Mouse (Mus musculus) granulocyte monocyte progenitor cell, adult 5-6 weeks (primary cell): ENCODE results near the gene Sbno1. TPM values are rescaled to one million over a fixed set of nuclear protein-coding genes. Genes with fewer than 3 reads are reported as not detected.

ENCODE experiments used
- ATAC-seq: replicated peaks from 2 replicates; pipeline ENCODE4 v1.8.0; 2016; ENCODE audit warnings: mild to moderate bottlenecking, moderate TSS enrichment, inconsistent platforms; ENCODE audit not compliant: poor library complexity, severe bottlenecking
- total RNA-seq, 2 experiments: library from RNA; stranded (forward) in 1 of 2; stranded (reverse) in 1 of 2; fragments of 200-712, 200-1000 nt in 1 of 2; fragments of >200 nt in 1 of 2; fragmentation: Nextera tagmentation in 1 of 2; gene quantifications; 2 replicates each; pipeline ENCODE4 v1.2.3; 2014 to 2017

The Sbno1 gene
- total RNA-seq, 2 experiments from 2014 or later: 135 to 167 TPM

DNA sequence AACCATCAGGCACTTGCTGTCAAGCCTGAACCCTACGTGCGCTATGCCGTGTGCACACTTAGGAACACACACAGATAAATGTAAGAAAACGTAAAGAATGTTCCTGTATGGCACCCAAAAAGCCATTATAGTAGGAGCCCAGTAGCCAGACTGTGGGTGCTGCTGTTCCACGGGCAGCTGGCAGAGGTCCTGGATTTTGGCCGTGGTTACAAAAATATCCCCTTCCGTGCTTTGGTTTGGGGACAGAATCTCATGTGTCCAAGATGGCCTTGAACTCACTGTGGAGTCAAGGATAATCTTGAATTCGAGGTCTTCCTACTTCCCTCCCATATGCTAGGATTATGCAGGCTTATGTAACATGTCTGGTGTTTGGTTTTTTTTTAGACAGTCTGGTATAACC is 82.9 kb downstream of the Sbno1 start:
- ATAC-seq: no peak

DNA sequence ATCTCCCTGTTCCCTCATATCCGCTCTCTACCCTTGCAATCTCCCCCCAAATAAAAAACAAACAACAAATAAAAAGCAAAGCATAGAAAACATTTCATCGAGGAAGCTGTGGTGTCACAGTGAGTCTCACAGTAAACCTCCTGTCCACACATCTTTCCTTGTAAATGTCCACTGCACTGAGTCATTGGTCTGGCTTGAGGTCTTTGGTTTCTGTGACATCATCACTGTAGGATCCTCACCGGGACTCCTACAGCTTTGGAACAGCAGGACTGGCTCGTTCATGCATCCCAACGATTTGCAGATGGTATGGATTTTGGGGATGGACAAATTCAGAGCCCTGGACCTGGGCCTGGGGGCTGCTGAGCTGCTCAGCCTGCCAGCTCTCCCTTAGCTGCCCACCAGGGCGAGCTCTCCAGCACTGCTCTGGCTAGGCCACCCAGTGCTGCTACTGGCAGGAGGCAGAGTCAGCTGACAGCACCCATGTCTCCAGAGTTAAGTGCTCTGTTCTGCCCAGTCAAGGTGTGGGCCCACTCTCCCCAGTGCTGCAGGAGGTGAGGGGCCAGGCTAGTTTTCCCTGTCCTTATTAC is 84.0 kb downstream of the Sbno1 start:
- ATAC-seq: peak; percentile 37; the same call in 1 of the 2 replicates

DNA sequence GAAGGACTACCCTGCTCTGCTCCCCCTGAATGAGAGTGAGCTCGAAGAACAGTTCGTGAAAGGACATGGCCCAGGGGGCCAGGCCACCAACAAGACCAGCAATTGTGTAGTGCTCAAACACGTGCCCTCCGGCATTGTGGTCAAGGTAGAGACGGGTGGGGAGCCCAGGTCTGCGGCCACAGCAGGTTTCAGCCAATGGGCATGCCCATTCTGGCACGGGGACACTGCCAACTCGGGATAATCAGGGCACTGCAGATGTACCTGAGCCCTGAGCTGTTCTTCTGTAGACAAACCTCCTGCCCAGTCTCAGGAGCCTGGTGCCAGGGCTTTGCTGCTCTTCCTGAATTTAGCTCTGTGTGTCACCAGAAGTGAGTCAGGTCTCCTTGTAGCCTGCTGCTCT is 87.0 kb downstream of the Sbno1 start:
- ATAC-seq: no peak

DNA sequence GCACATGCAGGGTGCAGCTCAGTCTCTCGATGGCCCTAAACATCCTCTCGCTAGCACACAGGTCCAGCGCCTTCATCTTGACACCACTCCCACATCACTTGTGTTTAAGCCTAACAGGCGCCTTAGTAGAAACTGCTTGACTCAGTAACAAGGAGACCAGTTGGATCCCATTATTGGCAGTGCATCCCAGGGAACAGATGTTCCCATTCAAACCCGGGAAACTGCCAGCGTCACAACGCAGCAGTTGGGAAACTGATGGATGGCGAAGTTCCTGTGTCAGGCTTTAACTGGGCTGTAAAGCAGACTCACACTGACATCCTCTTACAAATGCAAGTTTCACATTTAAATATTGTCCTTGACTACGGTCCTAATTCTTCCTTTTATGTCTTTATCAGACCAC is 87.9 kb downstream of the Sbno1 start:
- no peak for ATAC-seq

- no peak for ATAC-seq
Observed at GRCm38 (mm10) chr5:124337103-124337502, 88.7 kb downstream of the Sbno1 start.

- ATAC-seq: no peak
Observed at GRCm38 (mm10) chr5:124334392-124334791, 91.4 kb downstream of the Sbno1 start.

DNA sequence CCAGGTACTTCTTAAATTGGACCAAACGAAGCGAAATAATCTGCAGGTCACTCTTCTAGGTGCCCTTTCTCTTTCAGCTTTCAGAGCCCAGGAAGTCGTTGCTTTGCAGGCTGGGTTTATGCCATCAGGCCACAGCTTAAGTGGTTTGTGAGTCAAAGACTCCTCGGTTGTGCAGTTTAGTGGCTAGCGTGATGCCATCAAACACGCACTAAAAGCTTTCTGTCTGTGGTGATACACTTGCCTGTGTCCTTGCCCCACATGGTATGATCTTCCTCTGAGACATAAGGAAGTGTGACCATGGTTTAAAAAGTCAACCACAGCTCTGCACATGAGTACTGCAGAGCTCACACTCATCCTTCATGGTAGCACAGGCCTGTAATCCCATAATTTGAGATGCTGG is 95.7 kb downstream of the Sbno1 start:
- no peak for ATAC-seq

DNA sequence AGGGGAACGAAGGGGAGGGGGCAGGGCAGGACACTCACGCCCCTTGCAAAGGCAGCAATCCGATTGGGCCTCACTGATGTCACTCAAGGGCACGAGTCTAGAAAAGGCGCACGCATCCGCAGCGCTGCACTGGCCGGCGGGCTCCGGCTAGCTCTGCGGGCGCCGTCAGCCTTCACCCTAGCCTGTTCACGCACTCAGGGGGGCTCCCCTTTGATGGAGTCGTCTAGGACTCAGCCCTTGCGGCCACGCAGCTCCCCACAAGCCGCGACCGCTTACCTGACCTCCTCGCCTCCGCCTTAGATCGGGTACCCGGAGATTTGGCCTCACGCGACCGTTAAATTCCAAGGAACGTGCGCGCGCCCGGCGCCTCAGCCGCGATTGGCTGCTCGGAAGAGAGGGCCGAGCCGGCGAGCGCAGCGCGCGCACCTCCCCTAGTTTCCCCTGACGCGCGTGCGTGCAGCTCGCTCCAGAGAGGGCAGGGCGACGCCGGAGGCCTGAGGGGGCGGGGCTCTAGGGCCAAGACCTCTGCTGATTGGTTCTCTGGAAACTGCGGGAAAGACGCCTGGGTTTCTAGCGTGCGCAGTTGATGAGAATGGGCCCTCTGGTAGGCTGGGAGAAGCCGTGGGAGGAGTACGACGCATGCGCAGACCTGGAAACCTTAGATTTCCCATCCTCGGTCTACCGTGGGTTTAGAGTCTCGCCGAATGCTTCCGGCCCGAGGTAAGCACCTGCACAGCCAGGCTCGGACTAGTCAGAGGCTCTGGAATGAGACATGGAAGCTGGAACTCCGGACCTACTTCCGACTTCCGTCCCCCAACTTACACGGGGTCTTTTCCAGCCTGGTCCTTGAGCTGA is 98.1 kb downstream of the Sbno1 start, which contains the start of the genes Mphosph9 and 2810006K23Rik:
Mphosph9 (minus strand) TSS at position 463 of the 855 bp plus-strand sequence.
2810006K23Rik (plus strand) TSS at position 580 of the 855 bp plus-strand sequence.
- ATAC-seq: peak; percentile 88

GRCm38 (mm10) chr5:124326829-124327228 is 99.0 kb downstream of the Sbno1 start:
- ATAC-seq: no peak

Other genes with a start within 250 kb of the Sbno1 start
- 8.8 and 10.4 TPM in 2 replicates for gene Pitpnm2, start 176.2 kb downstream of the Sbno1 start, total RNA-seq (2014; fragmentation: Nextera tagmentation)
- gene Pitpnm2, start 176.2 kb downstream of the Sbno1 start, total RNA-seq (2017): 3.1 and 4.1 TPM in 2 replicates
- gene Mphosph9, start 98.0 kb downstream of the Sbno1 start, total RNA-seq (2014; fragmentation: Nextera tagmentation): 15.9 and 20.8 TPM in 2 replicates
- gene Mphosph9, start 98.0 kb downstream of the Sbno1 start, total RNA-seq (2017): 20.0 and 20.4 TPM in 2 replicates
- 11.3 and 15.5 TPM in 2 replicates for gene 2810006K23Rik, start 97.9 kb downstream of the Sbno1 start, total RNA-seq (2014; fragmentation: Nextera tagmentation)
- gene 2810006K23Rik, start 97.9 kb downstream of the Sbno1 start, total RNA-seq (2017): 16.8 and 21.7 TPM in 2 replicates
- 268 and 302 TPM in 2 replicates for gene Cdk2ap1, start 62.9 kb downstream of the Sbno1 start, total RNA-seq (2014; fragmentation: Nextera tagmentation)
- 157 and 185 TPM in 2 replicates for gene Cdk2ap1, start 62.9 kb downstream of the Sbno1 start, total RNA-seq (2017)
- 210 and 216 TPM in 2 replicates for gene Kmt5a, start 13.9 kb upstream of the Sbno1 start, total RNA-seq (2014; fragmentation: Nextera tagmentation)
- gene Kmt5a, start 13.9 kb upstream of the Sbno1 start, total RNA-seq (2017): 112 and 163 TPM in 2 replicates
- 51.9 and 68.3 TPM in 2 replicates for gene Rilpl2, start 52.4 kb upstream of the Sbno1 start, total RNA-seq (2014; fragmentation: Nextera tagmentation)
- 40.5 and 61.8 TPM in 2 replicates for gene Rilpl2, start 52.4 kb upstream of the Sbno1 start, total RNA-seq (2017)
- gene Snrnp35, start 57.1 kb upstream of the Sbno1 start, total RNA-seq (2014; fragmentation: Nextera tagmentation): 9.1 and 12.3 TPM in 2 replicates
- 11.8 and 11.9 TPM in 2 replicates for gene Snrnp35, start 57.1 kb upstream of the Sbno1 start, total RNA-seq (2017)
- 1.3 TPM in 1 of 2 replicates, not detected in the other for gene Rilpl1, start 105.4 kb upstream of the Sbno1 start, total RNA-seq (2014; fragmentation: Nextera tagmentation)
- not detected in 2 replicates for gene Rilpl1, start 105.4 kb upstream of the Sbno1 start, total RNA-seq (2017)
- 512 and 560 TPM in 2 replicates for gene Tmed2, start 114.7 kb upstream of the Sbno1 start, total RNA-seq (2014; fragmentation: Nextera tagmentation)
- 584 and 1,053 TPM in 2 replicates for gene Tmed2, start 114.7 kb upstream of the Sbno1 start, total RNA-seq (2017)
- 14.5 and 19.8 TPM in 2 replicates for gene Ddx55, start 126.9 kb upstream of the Sbno1 start, total RNA-seq (2014; fragmentation: Nextera tagmentation)
- 8.4 and 10.6 TPM in 2 replicates for gene Ddx55, start 126.9 kb upstream of the Sbno1 start, total RNA-seq (2017)
- gene Eif2b1, start 153.1 kb upstream of the Sbno1 start, total RNA-seq (2014; fragmentation: Nextera tagmentation): 49.6 and 52.0 TPM in 2 replicates
- gene Eif2b1, start 153.1 kb upstream of the Sbno1 start, total RNA-seq (2017): 39.5 and 50.9 TPM in 2 replicates
- 4.5 and 27.1 TPM in 2 replicates for gene Gtf2h3, start 153.1 kb upstream of the Sbno1 start, total RNA-seq (2014; fragmentation: Nextera tagmentation)
- 14.7 and 21.5 TPM in 2 replicates for gene Gtf2h3, start 153.1 kb upstream of the Sbno1 start, total RNA-seq (2017)
- gene Atp6v0a2, start 202.6 kb upstream of the Sbno1 start, total RNA-seq (2014; fragmentation: Nextera tagmentation): 17.2 and 22.7 TPM in 2 replicates
- 14.2 and 16.0 TPM in 2 replicates for gene Atp6v0a2, start 202.6 kb upstream of the Sbno1 start, total RNA-seq (2017)